Mouse (Mus musculus) forebrain, postnatal 0 days (tissue): ENCODE results near the gene Efhd2. TPM values are rescaled to one million over a fixed set of nuclear protein-coding genes. Genes with fewer than 3 reads are reported as not detected.

Experiments used
- ATAC-seq: fragments of 200-750 bp; cut with Nextera tagmentation; 2 replicates; pipeline ENCODE4 v1.8.0; 2017; ENCODE audit warnings: mild to moderate bottlenecking, moderate library complexity
- DNase-seq: peaks from one replicate; pipeline ENCODE4 v3.0.0-alpha.2; 2015
- H3K27ac ChIP-seq: fragments of 300-500 bp; sonication (generic); 2 replicates; pipeline ENCODE4 v1.5.1; 2014; ENCODE audit warnings: low read depth, mild to moderate bottlenecking, antibody characterized with exemption, low read length, moderate library complexity, mixed read lengths
- H3K27me3 ChIP-seq: fragments of 300-500 bp; sonication (generic); 2 replicates; pipeline ENCODE4 v1.6.1; 2014; ENCODE audit warnings: mild to moderate bottlenecking, low read length, mixed read lengths; ENCODE audit not compliant: insufficient read depth
- H3K36me3 ChIP-seq: fragments of 300-500 bp; sonication (generic); 2 replicates; pipeline ENCODE4 v1.6.1; 2014; ENCODE audit warnings: mild to moderate bottlenecking, moderate library complexity; ENCODE audit not compliant: insufficient read depth
- H3K4me1 ChIP-seq: fragments of 300-500 bp; sonication (generic); 2 replicates; pipeline ENCODE4 v1.6.1; 2014; ENCODE audit warnings: antibody characterized with exemption; ENCODE audit not compliant: insufficient read depth
- H3K4me2 ChIP-seq: fragments of 300-500 bp; sonication (generic); 2 replicates; pipeline ENCODE4 v1.6.1; 2014; ENCODE audit warnings: low read depth, mild to moderate bottlenecking, moderate library complexity
- H3K4me3 ChIP-seq: fragments of 300-500 bp; sonication (generic); 2 replicates; pipeline ENCODE4 v1.5.1; 2014; ENCODE audit warnings: low read depth, low read length, mixed read lengths
- H3K9ac ChIP-seq: fragments of 300-500 bp; sonication (generic); 2 replicates; pipeline ENCODE4 v1.6.1; 2014; ENCODE audit warnings: mild to moderate bottlenecking
- H3K9me3 ChIP-seq: fragments of 300-500 bp; sonication (generic); 2 replicates; pipeline ENCODE4 v1.6.1; 2016; ENCODE audit warnings: low read length
- CTCF ChIP-seq: sonication (generic); IDR thresholded peaks from 2 replicates; pipeline ENCODE4 v1.5.1; 2016; ENCODE audit warnings: antibody characterized with exemption, control low read depth, low read depth
- WGBS: fragments of 180-500 bp; shearing (Covaris S2); extraction: QIAGEN DNeasy Blood & Tissue Kit; methylation state at CpG from one replicate; pipeline ENCODE4 v1.1.7; 2014; 5-methylcytosine and 5-hydroxymethylcytosine counted together
- polyA plus RNA-seq: library from polyadenylated mRNA; unstranded; fragments of >200 nt; fragmentation: Nextera tagmentation; extraction: Ambion mirVana; gene quantifications from 2 replicates; pipeline ENCODE4 v1.2.1, GENCODE M21; 2015
- total RNA-seq: library from RNA; depleted of rRNA; stranded (reverse); fragments of >200 nt; gene quantifications from 2 replicates; pipeline ENCODE4 v1.2.3, GENCODE M21; 2014; rRNA removed

The Efhd2 gene
- total RNA-seq (24.2 and 30.7 TPM in 2 replicates), polyA plus RNA-seq (49.7 and 52.2 TPM in 2 replicates)

DNA sequence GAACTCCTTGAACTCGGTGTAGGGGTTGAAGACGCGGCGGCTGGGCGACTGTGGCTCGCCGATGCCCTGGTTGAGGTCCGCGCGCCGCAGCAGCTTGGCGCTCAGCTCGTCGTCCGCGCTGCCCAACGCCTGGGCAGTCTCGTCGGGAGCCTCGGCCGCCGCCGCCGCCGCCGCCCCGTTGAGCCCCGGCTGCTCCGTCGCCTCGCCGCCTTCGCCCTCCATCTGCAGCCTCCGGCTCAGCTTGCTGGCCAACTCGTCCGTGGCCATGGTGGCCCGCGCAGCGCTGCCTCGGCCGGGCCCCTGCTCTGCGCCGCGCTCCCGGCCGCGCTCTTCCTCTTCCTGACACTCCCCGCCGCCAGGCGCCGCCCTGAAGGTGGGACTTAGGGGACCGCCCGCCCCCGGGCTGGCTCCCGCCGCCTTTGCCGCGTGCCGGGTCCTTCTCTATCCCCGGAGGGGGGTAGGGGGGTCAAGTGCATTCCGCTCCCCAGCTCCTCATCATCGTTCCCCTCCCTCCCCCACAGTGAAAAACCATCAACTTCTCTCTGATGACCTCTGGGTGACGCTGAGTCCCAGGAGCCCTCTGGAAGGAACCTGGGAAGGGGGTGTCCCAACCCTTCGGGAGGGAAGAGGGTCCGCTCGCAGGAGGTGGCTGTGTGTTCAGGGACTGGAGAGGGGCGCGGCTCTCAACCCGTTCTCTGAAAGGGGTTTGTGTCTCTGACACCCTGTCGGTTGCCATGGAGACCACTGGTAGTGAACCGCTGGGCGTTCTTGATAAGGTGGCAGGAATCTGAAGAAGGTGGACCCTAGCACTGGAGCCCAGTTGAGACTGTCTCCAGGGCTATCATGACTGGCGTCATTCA is at the start of gene Efhd2:
Gene Efhd2, minus strand, starts transcription at position 320 of the 860 bp plus-strand sequence.
- peak within 1 kb of the TSS; percentile 79 for H3K9ac ChIP-seq
- H3K4me1 ChIP-seq, result peaks cover 29% of the 10 kb centered on the region
- WGBS, result 3% methylated on average over 70 of the region's 73 CpGs
- DNase-seq, result peak; percentile 85
- TF ChIP-seq CTCF, result peak; percentile 44
- H3K9me3 ChIP-seq, result no peaks in the 10 kb centered on the region
- H3K4me3 ChIP-seq, result peak within 1 kb of the TSS; percentile 76
- no peaks in the 10 kb centered on the region for H3K27me3 ChIP-seq
- peak within 1 kb of the TSS; percentile 91 for H3K4me2 ChIP-seq
- peak within 1 kb of the TSS; percentile 64 for H3K27ac ChIP-seq
- ATAC-seq, result peak; percentile 90
- H3K36me3 ChIP-seq, result no peaks in the 10 kb centered on the region

DNA sequence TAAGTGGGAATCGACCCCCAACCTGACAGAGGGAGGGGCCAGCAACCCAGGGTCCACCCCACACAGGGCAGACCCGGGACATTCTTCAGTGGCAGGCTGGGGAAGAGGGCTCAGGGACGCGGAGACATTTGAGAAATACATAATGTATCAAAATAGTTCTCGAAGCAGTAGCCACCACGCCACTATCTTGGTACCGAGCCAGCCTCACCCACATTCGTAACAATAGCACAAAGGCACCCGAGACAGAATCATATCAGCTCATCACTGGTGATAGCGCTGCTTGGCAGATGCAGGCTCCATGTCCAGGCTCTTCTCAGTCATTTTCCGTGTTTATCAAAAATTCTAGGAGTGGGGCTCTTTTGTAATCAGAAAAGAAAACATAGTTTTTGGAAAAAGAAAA is 49.2 kb upstream of the Efhd2 start:
- H3K4me2 ChIP-seq, result no peak overlapping the region
- ATAC-seq, result no peak
- H3K36me3 ChIP-seq, result no peaks in the 10 kb centered on the region
- no peaks in the 10 kb centered on the region; the same call in 1 of the 2 replicates for H3K27me3 ChIP-seq
- no peak overlapping the region for H3K4me3 ChIP-seq
- 77% methylated on average over 11 of the region's 11 CpGs for WGBS
- no peak for DNase-seq
- no peak for TF ChIP-seq CTCF
- H3K9ac ChIP-seq, result no peak overlapping the region
- H3K4me1 ChIP-seq, result no peaks in the 10 kb centered on the region
- no peak overlapping the region for H3K27ac ChIP-seq
- H3K9me3 ChIP-seq, result no peaks in the 10 kb centered on the region

DNA sequence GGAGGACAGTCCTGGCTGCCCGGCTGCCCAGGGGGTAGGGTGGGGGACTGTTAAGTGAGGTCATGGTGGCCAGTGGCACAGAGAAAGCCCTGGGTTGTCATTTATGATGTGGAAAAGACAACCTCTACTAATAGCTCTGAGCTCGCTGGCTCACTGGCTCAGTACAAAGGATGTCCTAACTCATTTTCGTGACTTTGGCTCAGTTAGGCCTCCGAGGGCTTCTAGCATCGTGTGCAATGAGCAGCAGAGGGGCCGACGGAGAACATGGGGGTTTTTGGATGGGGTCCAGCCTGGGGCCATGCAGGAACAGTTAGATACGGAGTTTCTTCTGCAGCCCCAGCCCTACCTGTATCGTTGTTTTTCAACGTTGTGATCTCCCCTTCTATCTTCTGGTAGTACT is 45.7 kb upstream of the Efhd2 start:
- Histone ChIP-seq H3K27ac (no peak overlapping the region), H3K4me1 (no peaks in the 10 kb centered on the region), H3K27me3 (no peaks in the 10 kb centered on the region), H3K36me3 (no peaks in the 10 kb centered on the region), H3K9me3 (no peaks in the 10 kb centered on the region), H3K9ac (no peak overlapping the region), H3K4me2 (no peak overlapping the region), H3K4me3 (no peak overlapping the region)
- WGBS, result 85% methylated on average over 10 of the region's 10 CpGs
- DNase-seq (no peak), ATAC-seq (no peak)
- no peak for TF ChIP-seq CTCF

DNA sequence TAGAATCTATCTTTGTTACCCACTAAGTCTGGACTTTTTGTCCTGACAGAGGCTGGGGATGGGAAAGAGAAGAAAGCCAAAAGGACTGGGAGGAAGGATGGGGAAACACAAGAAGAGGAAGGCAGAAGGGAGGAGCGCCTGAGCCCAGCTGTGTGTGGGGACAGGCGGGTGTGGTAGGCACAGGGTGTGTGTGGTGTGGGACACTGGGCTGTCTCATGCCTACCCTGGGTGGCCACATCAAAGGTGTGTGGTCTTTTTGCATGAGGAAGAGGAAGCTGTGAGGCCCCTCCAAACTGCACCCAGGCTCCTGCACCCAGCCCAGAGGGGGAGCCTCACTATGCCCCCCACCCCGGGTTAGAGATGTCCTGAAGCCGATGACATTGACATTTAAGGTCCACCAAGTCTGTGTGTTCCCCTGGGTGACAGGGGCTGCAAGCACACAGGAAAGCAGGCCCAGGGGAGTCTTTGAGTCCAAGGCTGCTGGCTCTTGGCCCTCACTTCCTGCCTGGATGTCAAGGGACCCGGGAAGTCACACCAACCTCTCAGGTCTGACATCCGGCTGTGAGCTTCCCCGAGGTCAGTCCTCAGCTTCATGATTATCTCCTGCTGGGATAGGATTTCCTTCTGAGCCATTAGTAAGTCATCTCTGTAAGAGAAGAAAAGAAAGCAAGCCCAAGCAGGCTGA is 43.2 kb upstream of the Efhd2 start:
- no peak overlapping the region for H3K4me3 ChIP-seq
- no peak overlapping the region for H3K9ac ChIP-seq
- DNase-seq (no peak), ATAC-seq (no peak)
- H3K27me3 ChIP-seq, result no peaks in the 10 kb centered on the region
- no peak overlapping the region for H3K4me2 ChIP-seq
- H3K27ac ChIP-seq, result no peak overlapping the region
- no peaks in the 10 kb centered on the region for H3K9me3 ChIP-seq
- no peaks in the 10 kb centered on the region for H3K4me1 ChIP-seq
- 77% methylated on average over 7 of the region's 7 CpGs for WGBS
- H3K36me3 ChIP-seq, result no peaks in the 10 kb centered on the region
- TF ChIP-seq CTCF, result no peak

DNA sequence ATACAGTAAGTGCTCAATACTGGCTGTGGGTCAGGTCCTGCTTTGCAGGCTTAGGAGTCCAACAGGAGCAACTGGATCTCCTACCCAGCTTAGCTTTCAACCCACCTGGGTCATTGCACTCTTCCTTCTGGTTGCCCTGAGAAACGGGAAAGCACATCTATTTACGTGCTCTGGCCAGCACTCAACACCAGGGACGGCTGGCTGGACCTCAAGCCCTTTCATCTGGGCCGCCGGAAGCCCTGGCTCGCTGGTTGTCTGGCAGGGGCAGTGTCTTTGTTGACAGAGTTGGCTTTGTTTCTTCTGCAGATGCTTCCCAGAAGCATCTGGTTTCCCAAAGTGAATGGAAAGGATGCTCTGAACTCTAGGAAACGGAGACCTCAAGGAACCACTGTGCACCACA is 39.3 kb upstream of the Efhd2 start:
- peak; percentile 37 for DNase-seq
- Histone ChIP-seq H3K4me2 (no peak overlapping the region), H3K27ac (no peak overlapping the region), H3K9me3 (no peaks in the 10 kb centered on the region), H3K4me3 (no peak overlapping the region), H3K9ac (no peak overlapping the region), H3K4me1 (no peaks in the 10 kb centered on the region), H3K36me3 (no peaks in the 10 kb centered on the region), H3K27me3 (no peaks in the 10 kb centered on the region)
- no peak for TF ChIP-seq CTCF
- 38% methylated on average over 7 of the region's 7 CpGs for whole genome bisulfite sequencing
- peak; percentile 51 for ATAC-seq

DNA sequence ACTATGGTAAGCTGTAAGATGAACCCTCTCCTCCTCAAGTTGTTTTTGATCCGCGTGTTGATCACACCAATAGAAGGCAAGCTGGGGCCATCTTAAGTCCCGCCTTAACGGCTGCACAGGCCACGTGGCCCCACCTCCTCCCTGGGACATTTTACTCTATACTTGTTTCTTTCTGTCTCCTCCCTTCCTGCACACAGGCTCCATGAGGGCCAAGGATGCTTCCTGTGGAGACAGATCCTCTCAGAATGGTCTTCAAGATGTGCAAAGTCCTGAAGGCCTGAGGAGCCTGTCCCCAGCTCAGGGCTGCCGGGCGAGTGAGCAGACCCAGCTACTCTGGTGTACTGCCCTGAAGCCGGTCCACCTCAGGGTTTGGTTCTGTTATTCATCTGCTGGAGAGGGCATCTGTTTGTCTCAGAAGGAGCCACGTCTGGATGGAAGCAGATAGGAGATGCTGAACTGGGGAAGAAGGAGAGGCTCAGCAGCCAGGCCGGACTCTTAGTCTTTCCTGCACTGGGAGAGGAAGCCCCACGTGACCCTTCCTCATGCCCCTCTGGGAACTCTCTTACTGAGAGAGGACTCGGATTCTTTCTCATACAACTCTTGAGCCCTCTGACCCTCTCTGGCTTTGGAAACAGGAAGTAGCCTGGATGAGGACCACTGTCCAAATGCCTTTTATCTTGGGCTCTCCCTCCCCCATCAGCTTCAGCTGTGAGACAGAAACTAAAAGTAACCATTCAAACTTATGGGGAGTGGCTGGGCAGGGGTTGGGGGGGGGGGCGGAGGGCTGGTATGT is 38.7 kb upstream of the Efhd2 start:
- no peaks in the 10 kb centered on the region for H3K36me3 ChIP-seq
- no peak overlapping the region for H3K27ac ChIP-seq
- H3K9ac ChIP-seq, result no peak overlapping the region
- ATAC-seq (no peak), DNase-seq (no peak)
- no peak overlapping the region for H3K4me2 ChIP-seq
- no peaks in the 10 kb centered on the region for H3K27me3 ChIP-seq
- TF ChIP-seq CTCF, result no peak
- no peaks in the 10 kb centered on the region for H3K4me1 ChIP-seq
- 78% methylated on average over 13 of the region's 13 CpGs for WGBS
- H3K9me3 ChIP-seq, result no peaks in the 10 kb centered on the region
- H3K4me3 ChIP-seq, result no peak overlapping the region
